ENCODE assay signal across 4 mouse cellular contexts in genomic region chr2:119508518-119508917, GRCm38 (mm10). TPM values are rescaled to one million over a fixed set of nuclear protein-coding genes. Genes with fewer than 3 reads are reported as not detected.
ATAC-seq lines count a peak whose summit lies in the region.

No protein-coding gene starts in this region.

- peak; percentile 60; the same call in 1 of the 2 replicates for ATAC-seq in erythroblast, adult 5-6 weeks (replicated peaks; ENCODE audit: low FRiP score, poor library complexity, severe bottlenecking)
- ATAC-seq in granulocyte monocyte progenitor cell, adult 5-6 weeks (replicated peaks; ENCODE audit: poor library complexity, severe bottlenecking) = peak; percentile 81
- ATAC-seq in megakaryocyte, adult 5-6 weeks (ENCODE audit: poor library complexity, severe bottlenecking) = 0 out of 2 replicates have a peak, but pooled peaks have one; percentile 7
- peak; percentile 57; the same call in 1 of the 2 replicates for ATAC-seq in megakaryocyte progenitor cell, adult 5-6 weeks (replicated peaks; ENCODE audit: poor library complexity)

RNA-seq across cellular contexts. Expression of gene Ino80, which starts 31.0 kb away (rescaled TPM):
- total RNA-seq in erythroblast, adult 5-6 weeks (2015; ENCODE audit: low replicate concordance) = 8.6 and 10.9 TPM in 2 replicates
- 6.6 and 7.6 TPM in 2 replicates for total RNA-seq in erythroblast, adult 5-6 weeks (2017; ENCODE audit: low replicate concordance)
- 22.7 and 25.1 TPM in 2 replicates for total RNA-seq in granulocyte monocyte progenitor cell, adult 5-6 weeks (2014; fragmentation: Nextera tagmentation)
- total RNA-seq in granulocyte monocyte progenitor cell, adult 5-6 weeks (2017) = 25.3 and 28.0 TPM in 2 replicates
- 19.9 and 22.0 TPM in 2 replicates for total RNA-seq in megakaryocyte, adult 5-6 weeks (2015)
- total RNA-seq in megakaryocyte, adult 5-6 weeks (2017) = 18.6 and 22.7 TPM in 2 replicates
- total RNA-seq in megakaryocyte progenitor cell, adult 5-6 weeks (2015) = 24.3 and 25.0 TPM in 2 replicates
- 21.5 and 25.4 TPM in 2 replicates for total RNA-seq in megakaryocyte progenitor cell, adult 5-6 weeks (2017)

RNA-seq across cellular contexts. Expression of gene Exd1, which starts 38.9 kb away (rescaled TPM):
- not detected in 2 replicates for total RNA-seq in erythroblast, adult 5-6 weeks (2015; ENCODE audit: low replicate concordance)
- total RNA-seq in erythroblast, adult 5-6 weeks (2017; ENCODE audit: low replicate concordance) = not detected in 2 replicates
- total RNA-seq in granulocyte monocyte progenitor cell, adult 5-6 weeks (2014; fragmentation: Nextera tagmentation) = 0.13 TPM in 1 of 2 replicates, not detected in the other
- 0.31 TPM in 1 of 2 replicates, not detected in the other for total RNA-seq in granulocyte monocyte progenitor cell, adult 5-6 weeks (2017)
- total RNA-seq in megakaryocyte, adult 5-6 weeks (2015) = 0.48 TPM in 1 of 2 replicates, not detected in the other
- 0.04 TPM in 1 of 2 replicates, not detected in the other for total RNA-seq in megakaryocyte, adult 5-6 weeks (2017)
- total RNA-seq in megakaryocyte progenitor cell, adult 5-6 weeks (2015) = not detected in 2 replicates
- 0.98 and 2.0 TPM in 2 replicates for total RNA-seq in megakaryocyte progenitor cell, adult 5-6 weeks (2017)

RNA-seq across cellular contexts. Expression of gene Chp1, which starts 39.0 kb away (rescaled TPM):
- 84.4 and 108 TPM in 2 replicates for total RNA-seq in erythroblast, adult 5-6 weeks (2015; ENCODE audit: low replicate concordance)
- 111 and 170 TPM in 2 replicates for total RNA-seq in erythroblast, adult 5-6 weeks (2017; ENCODE audit: low replicate concordance)
- total RNA-seq in granulocyte monocyte progenitor cell, adult 5-6 weeks (2014; fragmentation: Nextera tagmentation) = 53.9 and 55.8 TPM in 2 replicates
- total RNA-seq in granulocyte monocyte progenitor cell, adult 5-6 weeks (2017) = 46.9 and 53.5 TPM in 2 replicates
- total RNA-seq in megakaryocyte, adult 5-6 weeks (2015) = 90.6 and 99.8 TPM in 2 replicates
- total RNA-seq in megakaryocyte, adult 5-6 weeks (2017) = 94.3 and 133 TPM in 2 replicates
- 47.9 and 51.9 TPM in 2 replicates for total RNA-seq in megakaryocyte progenitor cell, adult 5-6 weeks (2015)
- 49.1 and 57.9 TPM in 2 replicates for total RNA-seq in megakaryocyte progenitor cell, adult 5-6 weeks (2017)

Comparison
In these comparisons a context has a peak if more than half of its experiments do, and no peak if none do; other contexts are left out.
1. Peak in every context shown above with its lines: ATAC-seq.
2. ATAC-seq: peak in every context shown above with its lines; median percentile 81 in granulocyte monocyte progenitor cell, adult 5-6 weeks; 60 in erythroblast, adult 5-6 weeks; 57 in megakaryocyte progenitor cell, adult 5-6 weeks; 7 in megakaryocyte, adult 5-6 weeks.